Mouse (Mus musculus): ENCODE data around the gene Tas1r3. TPM values are rescaled to one million over a fixed set of nuclear protein-coding genes. Genes with fewer than 3 reads are reported as not detected.

Gene Tas1r3
- polyA plus RNA-seq (2012; ENCODE audit: low replicate concordance), result 0.08 TPM in 1 of 2 replicates, not detected in the other

GRCm38 (mm10) chr4:155863001-155863400 is at the start of gene Tas1r3:
Gene Tas1r3, minus strand, starts transcription at chr4:155863362.

GRCm38 (mm10) chr4:155891551-155892001 is 28.4 kb upstream of the Tas1r3 start, which contains the start of the genes Pusl1 and Acap3:
Gene Pusl1, minus strand, starts transcription at chr4:155891781.
Gene Acap3, plus strand, starts transcription at chr4:155891822.

GRCm38 (mm10) chr4:155869317-155870033 is 6.3 kb upstream of the Tas1r3 start, which contains the start of the genes Cptp and Ints11:
Gene Cptp, minus strand, starts transcription at chr4:155869440.
Gene Ints11, plus strand, starts transcription at chr4:155869546.

GRCm38 (mm10) chr4:155846871-155847578 is 16.1 kb downstream of the Tas1r3 start, which contains the start of gene Dvl1:
Gene Dvl1, plus strand, starts transcription at chr4:155847402.

GRCm38 (mm10) chr4:155839483-155839910 is 23.7 kb downstream of the Tas1r3 start, which contains the start of gene Mxra8:
Gene Mxra8, plus strand, starts transcription at chr4:155839680.

GRCm38 (mm10) chr4:155831205-155831766 is 31.9 kb downstream of the Tas1r3 start, which contains the start of gene Aurkaip1:
Gene Aurkaip1, plus strand, starts transcription at chr4:155831272.

GRCm38 (mm10) chr4:155811929-155812664 is 51.1 kb downstream of the Tas1r3 start, which contains the start of gene Ccnl2:
Gene Ccnl2, plus strand, starts transcription at chr4:155812489.

Other genes with a start within 250 kb of the Tas1r3 start
- 45.7 and 53.4 TPM in 2 replicates for gene Cdk11b, start 238.5 kb downstream of the Tas1r3 start, polyA plus RNA-seq (2012; ENCODE audit: low replicate concordance)
- not detected in 2 replicates for gene Gm10563, start 218.0 kb downstream of the Tas1r3 start, polyA plus RNA-seq (2012; ENCODE audit: low replicate concordance)
- 0.21 and 3.1 TPM in 2 replicates for gene Mmp23, start 210.0 kb downstream of the Tas1r3 start, polyA plus RNA-seq (2012; ENCODE audit: low replicate concordance)
- 37.9 and 63.0 TPM in 2 replicates for gene Mib2, start 194.2 kb downstream of the Tas1r3 start, polyA plus RNA-seq (2012; ENCODE audit: low replicate concordance)
- 2.6 TPM in 2 replicates for gene Fndc10, start 169.0 kb downstream of the Tas1r3 start, polyA plus RNA-seq (2012; ENCODE audit: low replicate concordance)
- 23.8 and 40.4 TPM in 2 replicates for gene Ssu72, start 158.6 kb downstream of the Tas1r3 start, polyA plus RNA-seq (2012; ENCODE audit: low replicate concordance)
- gene Tmem240, start 128.6 kb downstream of the Tas1r3 start, polyA plus RNA-seq (2012; ENCODE audit: low replicate concordance), result 0.27 and 0.50 TPM in 2 replicates
- 52.4 and 57.8 TPM in 2 replicates for gene Atad3a, start 102.3 kb downstream of the Tas1r3 start, polyA plus RNA-seq (2012; ENCODE audit: low replicate concordance)
- gene Vwa1, start 88.7 kb downstream of the Tas1r3 start, polyA plus RNA-seq (2012; ENCODE audit: low replicate concordance), result 1.1 and 2.2 TPM in 2 replicates
- 0.24 and 0.29 TPM in 2 replicates for gene Tmem88b, start 77.5 kb downstream of the Tas1r3 start, polyA plus RNA-seq (2012; ENCODE audit: low replicate concordance)
- not detected in 2 replicates for gene Ankrd65, start 72.9 kb downstream of the Tas1r3 start, polyA plus RNA-seq (2012; ENCODE audit: low replicate concordance)
- gene Mrpl20, start 60.5 kb downstream of the Tas1r3 start, polyA plus RNA-seq (2012; ENCODE audit: low replicate concordance), result 26.3 and 70.8 TPM in 2 replicates
- 33.3 and 37.7 TPM in 2 replicates for gene Ccnl2, start 50.9 kb downstream of the Tas1r3 start, polyA plus RNA-seq (2012; ENCODE audit: low replicate concordance)
- gene Aurkaip1, start 32.1 kb downstream of the Tas1r3 start, polyA plus RNA-seq (2012; ENCODE audit: low replicate concordance), result 142 and 271 TPM in 2 replicates
- 0.21 and 2.1 TPM in 2 replicates for gene Mxra8, start 23.7 kb downstream of the Tas1r3 start, polyA plus RNA-seq (2012; ENCODE audit: low replicate concordance)
- gene Dvl1, start 16.0 kb downstream of the Tas1r3 start, polyA plus RNA-seq (2012; ENCODE audit: low replicate concordance), result 152 and 222 TPM in 2 replicates
- gene Cptp, start 6.1 kb upstream of the Tas1r3 start, polyA plus RNA-seq (2012; ENCODE audit: low replicate concordance), result 2.0 and 2.6 TPM in 2 replicates
- 16.3 and 20.4 TPM in 2 replicates for gene Ints11, start 6.2 kb upstream of the Tas1r3 start, polyA plus RNA-seq (2012; ENCODE audit: low replicate concordance)
- 349 and 415 TPM in 2 replicates for gene Pusl1, start 28.4 kb upstream of the Tas1r3 start, polyA plus RNA-seq (2012; ENCODE audit: low replicate concordance)
- gene Acap3, start 28.5 kb upstream of the Tas1r3 start, polyA plus RNA-seq (2012; ENCODE audit: low replicate concordance), result 59.5 and 63.0 TPM in 2 replicates
- 114 and 120 TPM in 2 replicates for gene Ube2j2, start 80.5 kb upstream of the Tas1r3 start, polyA plus RNA-seq (2012; ENCODE audit: low replicate concordance)
- 122 and 138 TPM in 2 replicates for gene C1qtnf12, start 99.0 kb upstream of the Tas1r3 start, polyA plus RNA-seq (2012; ENCODE audit: low replicate concordance)
- gene B3galt6, start 129.3 kb upstream of the Tas1r3 start, polyA plus RNA-seq (2012; ENCODE audit: low replicate concordance), result 3.2 and 4.0 TPM in 2 replicates
- 40.5 and 45.3 TPM in 2 replicates for gene Sdf4, start 129.5 kb upstream of the Tas1r3 start, polyA plus RNA-seq (2012; ENCODE audit: low replicate concordance)
- 3.1 and 8.5 TPM in 2 replicates for gene Tnfrsf4, start 150.5 kb upstream of the Tas1r3 start, polyA plus RNA-seq (2012; ENCODE audit: low replicate concordance)
- gene Tnfrsf18, start 162.8 kb upstream of the Tas1r3 start, polyA plus RNA-seq (2012; ENCODE audit: low replicate concordance), result 5.5 and 8.2 TPM in 2 replicates
- not detected in 2 replicates for gene Ttll10, start 196.1 kb upstream of the Tas1r3 start, polyA plus RNA-seq (2012; ENCODE audit: low replicate concordance)
- 8.2 and 26.6 TPM in 2 replicates for gene 9430015G10Rik, start 246.6 kb upstream of the Tas1r3 start, polyA plus RNA-seq (2012; ENCODE audit: low replicate concordance)